Mouse (Mus musculus) G1E (cell line): ENCODE measurements around the gene Hdac4.

Source experiments
- CTCF ChIP-seq: IDR thresholded peaks from 2 replicates; pipeline ENCODE4 v1.5.1; 2012; ENCODE audit warnings: low read depth, low read length, inconsistent platforms, mixed read lengths
- TAL1 ChIP-seq: conservative IDR thresholded peaks from 2 replicates; pipeline ENCODE4 v1.6.1; 2012; ENCODE audit warnings: low read depth, low read length, inconsistent platforms, mixed read lengths

GRCm38 (mm10) chr1:92104718-92105117 is 90.8 kb downstream of the Hdac4 start:
- TF ChIP-seq TAL1, result no peak
- no peak for TF ChIP-seq CTCF
